Mouse (Mus musculus): Measurements from ENCODE around the gene Smarce1. TPM values are rescaled to one million over a fixed set of nuclear protein-coding genes. Genes with fewer than 3 reads are reported as not detected.

Smarce1 gene
- 366 and 381 TPM in 2 replicates for polyA plus RNA-seq (2015; fragmentation: Nextera tagmentation; extraction: Ambion mirVana)

DNA sequence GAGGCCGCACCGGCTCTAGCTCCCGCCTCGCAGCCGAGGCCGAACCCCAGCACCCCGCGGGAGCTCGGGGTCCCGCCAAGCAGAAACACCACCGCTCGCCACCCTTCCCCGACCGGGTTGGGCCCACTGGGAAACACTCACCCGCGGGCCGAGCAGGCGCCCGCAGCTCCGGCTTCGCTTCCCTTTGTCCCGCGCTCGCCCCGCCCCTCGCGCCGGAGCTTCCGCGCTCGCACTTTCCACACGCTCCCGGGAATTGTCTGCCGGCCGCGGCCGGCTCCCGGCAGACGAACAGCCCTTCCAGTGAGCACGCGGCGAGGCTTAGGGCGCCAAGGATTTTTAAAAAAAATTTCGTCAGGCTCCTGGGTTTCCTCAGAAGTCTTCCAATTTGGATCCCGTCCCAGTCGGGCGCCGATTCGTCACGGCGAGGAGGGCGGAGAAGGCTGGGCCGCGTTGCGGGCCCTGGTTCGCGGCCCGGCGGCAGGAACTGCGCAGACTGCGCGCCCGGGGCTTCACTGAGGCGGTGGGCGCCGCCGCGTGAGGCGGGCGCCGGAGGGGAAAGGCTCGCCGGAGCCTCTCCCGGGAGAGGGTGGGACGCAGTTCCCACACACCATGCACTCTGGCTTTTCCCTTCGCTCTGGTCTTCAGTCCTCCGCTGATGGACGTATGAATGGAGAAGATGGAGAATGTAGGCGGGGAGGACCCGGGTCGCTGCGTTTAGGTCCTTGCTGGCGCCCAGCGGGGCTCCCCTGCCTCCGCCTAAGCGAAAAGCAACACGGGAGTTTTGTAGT, at the start of gene Smarce1:
TSS of gene Smarce1 (minus strand) at position 757 of the 788 bp plus-strand sequence.
- under 1% methylated on average over 86 of the region's 87 CpGs for WGBS
- Histone ChIP-seq H3K4me2 (replicated peaks) (peak within 1 kb of the TSS; percentile 70), H3K9me3 (no peaks in the 10 kb centered on the region), H3K4me3 (peak within 1 kb of the TSS; percentile 89), H3K27ac (replicated peaks) (peak within 1 kb of the TSS; percentile 97), H3K36me3 (peaks cover 14% of the 10 kb centered on the region), H3K4me1 (peaks cover 40% of the 10 kb centered on the region), H3K27me3 (no peaks in the 10 kb centered on the region), H3K9ac (replicated peaks) (peak within 1 kb of the TSS; percentile 98)
- ATAC-seq (replicated peaks), result peak; percentile 92

GRCm38 (mm10) chr11:99279986-99280385, 49.2 kb upstream of the Smarce1 start:
- H3K27me3 ChIP-seq, result no peaks in the 10 kb centered on the region
- no peaks in the 10 kb centered on the region for H3K36me3 ChIP-seq
- no peak overlapping the region for H3K27ac ChIP-seq (replicated peaks)
- WGBS, result 77% methylated on average over 5 of the region's 5 CpGs
- H3K9me3 ChIP-seq, result no peaks in the 10 kb centered on the region
- peaks cover 4% of the 10 kb centered on the region; the same call in 1 of the 2 replicates for H3K4me1 ChIP-seq
- no peak overlapping the region for H3K9ac ChIP-seq (replicated peaks)
- no peak overlapping the region for H3K4me2 ChIP-seq (replicated peaks)
- ATAC-seq (replicated peaks), result no peak
- H3K4me3 ChIP-seq, result no peak overlapping the region

DNA sequence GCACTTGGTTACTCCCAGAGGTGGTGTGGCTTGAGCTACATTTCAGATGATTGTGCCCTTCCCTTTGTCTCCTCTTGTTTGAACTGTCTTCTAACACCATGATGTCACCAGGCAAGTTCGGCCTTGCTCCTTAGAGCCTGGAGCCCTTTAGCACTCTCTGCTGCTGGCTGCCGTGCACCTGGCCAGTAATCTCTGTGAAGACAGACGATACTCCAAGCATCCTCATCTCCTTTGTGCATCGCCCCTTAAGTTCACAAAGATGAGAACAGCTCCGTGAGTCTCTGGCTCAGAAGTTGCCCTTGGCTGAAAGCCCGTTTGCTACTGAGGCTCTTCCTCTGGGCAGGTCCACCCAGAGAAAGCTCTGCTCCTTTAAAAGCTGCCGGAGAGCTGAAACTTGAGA, 46.0 kb upstream of the Smarce1 start:
- Histone ChIP-seq H3K9me3 (no peaks in the 10 kb centered on the region), H3K4me3 (no peak overlapping the region), H3K4me1 (no peaks in the 10 kb centered on the region), H3K27ac (replicated peaks) (no peak overlapping the region), H3K27me3 (no peaks in the 10 kb centered on the region), H3K4me2 (replicated peaks) (no peak overlapping the region), H3K36me3 (no peaks in the 10 kb centered on the region), H3K9ac (replicated peaks) (no peak overlapping the region)
- WGBS, result 60% methylated on average over 7 of the region's 7 CpGs
- ATAC-seq (replicated peaks), result no peak

GRCm38 (mm10) chr11:99275624-99276023, 44.8 kb upstream of the Smarce1 start:
- Histone ChIP-seq H3K27me3 (no peaks in the 10 kb centered on the region), H3K4me3 (no peak overlapping the region), H3K9me3 (no peaks in the 10 kb centered on the region), H3K27ac (replicated peaks) (no peak overlapping the region), H3K36me3 (no peaks in the 10 kb centered on the region), H3K4me1 (no peaks in the 10 kb centered on the region), H3K9ac (replicated peaks) (no peak overlapping the region), H3K4me2 (replicated peaks) (no peak overlapping the region)
- ATAC-seq (replicated peaks), result no peak
- WGBS, result 87% methylated on average over 6 of the region's 6 CpGs

- Histone ChIP-seq H3K9me3 (no peaks in the 10 kb centered on the region), H3K4me2 (replicated peaks) (no peak overlapping the region), H3K4me3 (no peak overlapping the region), H3K36me3 (no peaks in the 10 kb centered on the region), H3K27ac (replicated peaks) (no peak overlapping the region), H3K4me1 (no peaks in the 10 kb centered on the region), H3K27me3 (no peaks in the 10 kb centered on the region), H3K9ac (replicated peaks) (no peak overlapping the region)
- no peak for ATAC-seq (replicated peaks)
- WGBS, result 86% methylated on average over 4 of the region's 4 CpGs
Measured at GRCm38 (mm10) chr11:99272721-99273120, 41.9 kb upstream of the Smarce1 start.

GRCm38 (mm10) chr11:99269192-99269591, 38.4 kb upstream of the Smarce1 start:
- Histone ChIP-seq H3K36me3 (no peaks in the 10 kb centered on the region), H3K4me3 (no peak overlapping the region), H3K27me3 (no peaks in the 10 kb centered on the region), H3K4me1 (no peaks in the 10 kb centered on the region), H3K9me3 (no peaks in the 10 kb centered on the region), H3K4me2 (replicated peaks) (no peak overlapping the region), H3K27ac (replicated peaks) (no peak overlapping the region), H3K9ac (replicated peaks) (no peak overlapping the region)
- ATAC-seq (replicated peaks), result no peak
- WGBS, result 89% methylated on average over 7 of the region's 7 CpGs

DNA sequence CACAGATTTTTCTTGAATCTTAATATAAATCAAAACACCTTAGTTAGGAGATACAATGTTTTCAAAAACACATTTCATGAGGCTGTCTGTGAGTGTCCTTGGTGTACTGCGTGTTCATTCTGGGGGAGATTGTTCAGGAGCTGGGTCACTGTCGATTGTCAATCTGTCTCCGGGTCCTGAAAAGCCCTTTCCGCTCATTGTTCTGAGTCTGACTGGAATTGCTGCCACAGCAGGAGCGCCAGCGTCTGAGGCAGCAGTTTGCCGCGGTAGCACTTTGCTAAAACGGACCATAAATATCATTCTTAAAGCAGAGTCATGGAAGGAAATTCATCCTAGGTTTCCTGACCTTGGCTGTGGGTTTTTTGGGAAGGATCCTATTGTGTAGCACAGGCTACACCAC, 35.0 kb upstream of the Smarce1 start:
- Histone ChIP-seq H3K4me3 (no peak overlapping the region), H3K36me3 (no peaks in the 10 kb centered on the region), H3K4me1 (no peaks in the 10 kb centered on the region), H3K27me3 (no peaks in the 10 kb centered on the region), H3K9me3 (no peaks in the 10 kb centered on the region), H3K27ac (replicated peaks) (no peak overlapping the region), H3K9ac (replicated peaks) (no peak overlapping the region), H3K4me2 (replicated peaks) (no peak overlapping the region)
- no peak for ATAC-seq (replicated peaks)
- 28% methylated on average over 9 of the region's 9 CpGs for WGBS

- WGBS, result 66% methylated on average over 9 of the region's 9 CpGs
Measured at GRCm38 (mm10) chr11:99265220-99265619, 34.4 kb upstream of the Smarce1 start.

DNA sequence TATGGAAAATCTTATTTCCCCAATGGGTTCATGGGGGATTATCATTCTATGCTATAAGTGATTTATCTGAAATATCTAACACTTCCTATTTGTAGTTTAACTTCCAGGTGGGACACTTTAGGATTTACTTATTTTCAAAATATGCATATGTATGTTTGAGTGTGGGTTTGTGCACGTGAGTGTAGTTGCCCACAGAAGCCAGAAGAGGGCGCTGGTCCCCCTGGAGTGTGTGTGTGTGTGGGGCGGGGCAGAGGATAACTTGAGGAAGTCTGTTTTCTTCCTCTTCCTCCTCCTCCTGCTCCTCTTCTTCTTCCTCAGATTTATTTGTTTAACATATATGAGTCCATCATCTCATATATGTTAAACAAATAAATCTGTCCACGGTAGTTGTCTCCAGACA, 25.4 kb upstream of the Smarce1 start:
- Histone ChIP-seq H3K4me2 (replicated peaks) (no peak overlapping the region), H3K9ac (replicated peaks) (no peak overlapping the region), H3K9me3 (no peaks in the 10 kb centered on the region), H3K27me3 (no peaks in the 10 kb centered on the region), H3K36me3 (no peaks in the 10 kb centered on the region), H3K4me3 (no peak overlapping the region), H3K27ac (replicated peaks) (no peak overlapping the region), H3K4me1 (no peaks in the 10 kb centered on the region)
- 83% methylated on average over 4 of the region's 4 CpGs for WGBS
- ATAC-seq (replicated peaks), result no peak

More at GRCm38 (mm10) chr11:99265220-99265619, 34.4 kb upstream of the Smarce1 start:
- H3K27ac ChIP-seq (replicated peaks), result no peak overlapping the region
- no peak overlapping the region for H3K4me3 ChIP-seq
- no peaks in the 10 kb centered on the region for H3K4me1 ChIP-seq
- H3K27me3 ChIP-seq, result no peaks in the 10 kb centered on the region
- H3K4me2 ChIP-seq (replicated peaks), result no peak overlapping the region
- H3K36me3 ChIP-seq, result no peaks in the 10 kb centered on the region
- H3K9ac ChIP-seq (replicated peaks), result no peak overlapping the region
- H3K9me3 ChIP-seq, result no peaks in the 10 kb centered on the region
- ATAC-seq (replicated peaks), result no peak

DNA sequence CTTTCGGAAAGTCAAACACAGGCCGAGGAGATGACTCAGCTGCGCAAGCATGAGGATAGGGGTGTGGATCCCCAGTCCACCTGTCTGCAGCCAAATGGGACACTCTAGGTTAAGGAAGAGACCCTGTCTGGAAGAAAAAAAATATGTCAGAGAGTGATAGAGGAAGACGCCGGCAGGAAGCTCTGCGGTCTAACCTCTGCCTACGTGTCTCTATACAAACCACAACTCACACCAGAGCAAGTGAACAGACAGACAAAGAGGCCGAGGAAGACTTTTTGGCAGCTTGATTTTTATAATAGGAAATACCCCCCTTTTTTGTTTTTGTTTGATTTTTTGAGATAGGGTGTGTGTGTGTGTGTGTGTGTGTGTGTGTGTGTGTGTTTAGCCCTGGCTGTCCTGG, 24.5 kb upstream of the Smarce1 start:
- 94% methylated on average over 8 of the region's 8 CpGs for WGBS
- Histone ChIP-seq H3K4me3 (no peak overlapping the region), H3K9me3 (no peaks in the 10 kb centered on the region), H3K9ac (replicated peaks) (no peak overlapping the region), H3K4me1 (no peaks in the 10 kb centered on the region), H3K27me3 (no peaks in the 10 kb centered on the region), H3K27ac (replicated peaks) (no peak overlapping the region), H3K36me3 (no peaks in the 10 kb centered on the region), H3K4me2 (replicated peaks) (no peak overlapping the region)
- ATAC-seq (replicated peaks), result no peak

GRCm38 (mm10) chr11:99253893-99254292, 23.1 kb upstream of the Smarce1 start:
- no peak for ATAC-seq (replicated peaks)
- no peak overlapping the region for H3K9ac ChIP-seq (replicated peaks)
- WGBS, result 60% methylated on average over 2 of the region's 2 CpGs
- no peaks in the 10 kb centered on the region for H3K9me3 ChIP-seq
- no peaks in the 10 kb centered on the region for H3K4me1 ChIP-seq
- H3K27ac ChIP-seq (replicated peaks), result no peak overlapping the region
- H3K27me3 ChIP-seq, result no peaks in the 10 kb centered on the region
- H3K4me3 ChIP-seq, result no peak overlapping the region
- no peaks in the 10 kb centered on the region for H3K36me3 ChIP-seq
- H3K4me2 ChIP-seq (replicated peaks), result no peak overlapping the region

GRCm38 (mm10) chr11:99252671-99253070, 21.9 kb upstream of the Smarce1 start:
- no peak overlapping the region for H3K27ac ChIP-seq (replicated peaks)
- ATAC-seq (replicated peaks), result no peak
- no peaks in the 10 kb centered on the region for H3K27me3 ChIP-seq
- no peaks in the 10 kb centered on the region for H3K36me3 ChIP-seq
- H3K4me3 ChIP-seq, result no peak overlapping the region
- no peaks in the 10 kb centered on the region for H3K4me1 ChIP-seq
- no peak overlapping the region for H3K4me2 ChIP-seq (replicated peaks)
- 70% methylated on average over 8 of the region's 8 CpGs for WGBS
- H3K9me3 ChIP-seq, result no peaks in the 10 kb centered on the region
- H3K9ac ChIP-seq (replicated peaks), result no peak overlapping the region

DNA sequence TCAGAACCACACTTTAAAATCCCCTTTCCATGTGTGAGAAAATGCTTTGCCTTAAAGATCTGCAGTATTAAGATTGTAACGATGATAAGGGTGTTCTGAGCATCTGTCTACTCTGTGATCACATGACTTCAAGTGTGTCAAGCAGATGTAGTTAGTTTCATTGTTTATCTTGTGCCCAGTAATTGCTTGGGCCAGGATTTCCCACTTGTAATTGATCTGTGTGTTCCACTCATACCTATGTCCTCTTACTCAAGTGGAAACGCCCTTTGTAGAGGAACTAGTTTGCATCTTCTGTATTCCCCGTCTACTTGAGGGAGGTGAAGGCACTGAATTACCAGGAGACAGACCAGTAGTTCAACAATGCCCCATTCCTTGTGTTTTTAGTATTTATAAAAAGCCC, 19.8 kb upstream of the Smarce1 start:
- no peak overlapping the region for H3K4me3 ChIP-seq
- ATAC-seq (replicated peaks), result no peak
- no peak overlapping the region for H3K4me2 ChIP-seq (replicated peaks)
- H3K9me3 ChIP-seq, result no peaks in the 10 kb centered on the region
- 72% methylated on average over 3 of the region's 3 CpGs for WGBS
- no peak overlapping the region for H3K9ac ChIP-seq (replicated peaks)
- no peaks in the 10 kb centered on the region for H3K27me3 ChIP-seq
- H3K4me1 ChIP-seq, result no peaks in the 10 kb centered on the region
- H3K36me3 ChIP-seq, result no peaks in the 10 kb centered on the region
- H3K27ac ChIP-seq (replicated peaks), result no peak overlapping the region
